ENCODE assay signal across 8 mouse cellular contexts in genomic region chr13:94057563-94058560, GRCm38 (mm10). TPM values are rescaled to one million over a fixed set of nuclear protein-coding genes. Genes with fewer than 3 reads are reported as not detected.
DNase-seq lines count a peak whose midpoint lies in the region; ATAC-seq lines count a peak whose summit lies in the region.

Gene Lhfpl2, plus strand, starts transcription at chr13:94057796.

- peaks cover 17% of the 10 kb centered on the region; the same call in 1 of the 2 replicates for H3K27me3 ChIP-seq in forebrain, embryonic 13.5 days

- peak; percentile 32 for ATAC-seq in CD4-positive, CD25-positive, alpha-beta regulatory T cell, adult 4 months
- peak; percentile 79 for ATAC-seq in forebrain, embryonic 13.5 days

- H3K4me2 ChIP-seq in forebrain, embryonic 13.5 days: peak within 1 kb of the TSS; percentile 99

- H3K9ac ChIP-seq in forebrain, embryonic 13.5 days: peak within 1 kb of the TSS; percentile 86

- H3K4me3 ChIP-seq in forebrain, embryonic 13.5 days: peak within 1 kb of the TSS; percentile 74

- H3K36me3 ChIP-seq in forebrain, embryonic 13.5 days (ENCODE audit: poor library complexity, severe bottlenecking): no peaks in the 10 kb centered on the region

- DNase-seq in adipocyte (ENCODE audit: low spot score): peak; percentile 42
- peak; percentile 52 to 61 for DNase-seq in heart, postnatal 36 days
- peak; percentile 9 to 26 for DNase-seq in layer of hippocampus, postnatal 36 days
- DNase-seq in lung, postnatal 36 days: peak; percentile 21
- peak; percentile 83 for DNase-seq in retina, postnatal 1 day
- no peak for DNase-seq in natural killer cell, adult 2 months (ENCODE audit: low spot score in 2 of 2)

- H3K27ac ChIP-seq in forebrain, embryonic 13.5 days: peak within 1 kb of the TSS; percentile 61; the same call in 1 of the 2 replicates

- WGBS in forebrain, embryonic 13.5 days: under 1% methylated on average over 85 of the region's 85 CpGs

- intact Hi-C loops in heart, postnatal 36 days (cut with DNase I): loop anchor here (2.0 to 5.0 kb wide), 2 partner anchors 116 to 203 kb away; no protein-coding TSS in a partner anchor

- no peaks in the 10 kb centered on the region for H3K9me3 ChIP-seq in forebrain, embryonic 13.5 days (replicated peaks)

- peaks cover 24% of the 10 kb centered on the region for H3K4me1 ChIP-seq in forebrain, embryonic 13.5 days

RNA-seq across cellular contexts. Expression of gene Lhfpl2, which starts in this region (rescaled TPM):
- under 1 TPM in 1 of 2 experiments, not detected in 1; 0.08 TPM for polyA plus RNA-seq in CD4-positive, CD25-positive, alpha-beta regulatory T cell, adult 4 months (2017; shearing (Covaris generic))
- polyA plus RNA-seq in forebrain, embryonic 13.5 days (2015; fragmentation: Nextera tagmentation; extraction: Ambion mirVana): 10.1 and 12.3 TPM in 2 replicates
- 1 to 10 TPM; 2.5 to 3.7 TPM for total RNA-seq in heart, postnatal 36 days (2021)
- 10 to 100 TPM; 30.3 to 30.4 TPM for total RNA-seq in layer of hippocampus, postnatal 36 days (2021)

Comparison
In these comparisons a context has a peak if more than half of its experiments do, and no peak if none do; other contexts are left out.
1. RNA of gene Lhfpl2 (total RNA-seq): 30.3 to 30.4 TPM in layer of hippocampus, postnatal 36 days; 2.5 to 3.7 TPM in heart, postnatal 36 days; every median in the first group is over 4 times any median in the second.
2. RNA of gene Lhfpl2 (polyA plus RNA-seq): 10.1 to 12.3 TPM in forebrain, embryonic 13.5 days; 0.08 TPM in CD4-positive, CD25-positive, alpha-beta regulatory T cell, adult 4 months; every median in the first group is over 10 times any median in the second.
3. Peak in ATAC-seq in CD4-positive, CD25-positive, alpha-beta regulatory T cell, adult 4 months; RNA of the gene not detected or under 1 TPM.
4. DNase-seq: peak in adipocyte (single experiment), heart, postnatal 36 days (2 of 2), layer of hippocampus, postnatal 36 days (2 of 2), lung, postnatal 36 days (single experiment) and retina, postnatal 1 day (single experiment); none in natural killer cell, adult 2 months (0 of 2).